Mouse (Mus musculus): ENCODE data around the gene Zfp763.

DNA sequence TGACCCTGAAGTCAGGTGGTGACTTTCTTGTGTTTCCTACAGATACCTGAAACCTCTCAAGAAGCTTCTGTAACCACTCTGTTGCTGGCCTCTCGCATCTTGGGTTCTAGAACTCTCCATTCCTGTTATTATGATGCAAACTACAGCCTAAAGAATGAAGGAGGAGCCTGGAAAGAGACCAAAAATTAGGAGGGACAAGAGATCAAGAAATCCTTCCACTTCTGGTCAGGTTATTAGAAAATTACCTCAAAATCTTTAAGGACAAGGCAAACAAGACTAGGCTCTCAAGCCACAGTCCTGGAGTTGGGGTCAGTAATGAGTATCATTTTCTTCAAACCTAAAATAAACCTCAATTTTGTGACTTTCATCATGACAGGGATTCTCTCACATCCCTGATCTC is 34.8 kb upstream of the Zfp763 start, which contains the start of gene 4921501E09Rik:
- TF ChIP-seq POLR2A (IDR thresholded peaks at IDR 0.05; ENCODE audit: control insufficient read depth, extremely low read depth, insufficient read depth, low read length, poor library complexity) (no peak), CTCF (IDR thresholded peaks at IDR 0.05; ENCODE audit: borderline replicate concordance, control insufficient read depth, extremely low read depth, insufficient read depth, low read length, poor library complexity) (no peak)
